22 mouse cellular contexts compared by ENCODE assay signal in the genomic region with DNA sequence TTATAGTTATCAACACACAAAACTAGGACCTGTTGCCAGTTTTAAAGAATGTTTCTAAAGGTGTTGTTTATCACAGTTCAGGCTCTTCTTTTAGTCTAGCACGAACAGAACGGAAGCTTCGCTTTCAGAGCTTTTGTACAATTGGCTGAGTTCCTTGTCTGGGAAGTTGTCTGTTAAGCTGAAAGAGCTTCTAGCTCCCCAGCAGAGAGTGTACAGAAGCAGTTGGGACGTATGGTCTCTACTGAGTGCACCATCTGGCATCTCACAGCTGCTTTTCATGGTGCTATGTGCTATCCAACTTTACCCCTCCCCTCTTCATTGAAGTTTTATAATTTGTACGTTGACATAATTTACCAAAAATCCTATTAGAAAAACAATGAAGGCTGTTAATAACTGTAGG.
DNase-seq lines count a peak whose midpoint lies in the region; ATAC-seq lines count a peak whose summit lies in the region.
"Had no signal": no experiment of that assay in that cellular context is flagged by ENCODE, and none has a peak within 500 bp of the region (broad histone marks: within the 10 kb centered on the region; RNA-seq: fewer than 3 reads in every experiment).

No protein-coding gene starts in this region.

- no peaks in the 10 kb centered on the region for H3K27me3 ChIP-seq in forebrain, embryonic 13.5 days
- no peaks in the 10 kb centered on the region for H3K27me3 ChIP-seq in forebrain, embryonic 12.5 days
- H3K27me3 ChIP-seq: heart, embryonic 12.5 days; hindbrain, embryonic 13.5 days; megakaryocyte, embryonic 14.5 days; midbrain, embryonic 15.5 days had no signal

- ATAC-seq in forebrain, embryonic 13.5 days: peak; percentile 76; the same call in 1 of the 2 replicates
- ATAC-seq in forebrain, embryonic 12.5 days (ENCODE audit: low FRiP score): no peak
- ATAC-seq: midbrain, embryonic 15.5 days had no signal

- no peaks in the 10 kb centered on the region for H3K36me3 ChIP-seq in forebrain, embryonic 13.5 days (ENCODE audit: poor library complexity, severe bottlenecking)
- no peaks in the 10 kb centered on the region for H3K36me3 ChIP-seq in forebrain, embryonic 12.5 days (replicated peaks)
- H3K36me3 ChIP-seq: heart, embryonic 12.5 days; hindbrain, embryonic 13.5 days; midbrain, embryonic 15.5 days had no signal

- DNase-seq in left cerebral cortex, postnatal 25 days (ENCODE audit: low spot score in 2 of 2): peak; percentile 2 to 3
- DNase-seq in left cerebral cortex, adult 11 months (ENCODE audit: low spot score): no peak
- peak; percentile 29 to 44 for DNase-seq in layer of hippocampus, adult 8-10 months (ENCODE audit: low spot score in 2 of 2)
- no peak for DNase-seq in spleen, postnatal 36 days (ENCODE audit: low spot score in 2 of 2)
- DNase-seq in heart, adult 18-20 months: no peak
- no peak for DNase-seq in adrenal gland, postnatal 14 days
- DNase-seq: adrenal gland, adult 2 months; cerebellum, adult 11 months; cerebellum, postnatal 14 days; gastrocnemius, adult 2 months; heart, postnatal 14 days; kidney, adult 18-20 months; lung, adult 18-20 months; lung, postnatal 14 days had no signal

- H3K9ac ChIP-seq in forebrain, embryonic 13.5 days: no peak overlapping the region
- H3K9ac ChIP-seq in forebrain, embryonic 12.5 days: no peak overlapping the region
- H3K9ac ChIP-seq: heart, embryonic 12.5 days; hindbrain, embryonic 13.5 days; midbrain, embryonic 15.5 days had no signal

- H3K4me1 ChIP-seq in forebrain, embryonic 13.5 days: no peaks in the 10 kb centered on the region
- no peaks in the 10 kb centered on the region for H3K4me1 ChIP-seq in forebrain, embryonic 12.5 days
- H3K4me1 ChIP-seq: heart, embryonic 12.5 days; hindbrain, embryonic 13.5 days; megakaryocyte, embryonic 14.5 days; midbrain, embryonic 15.5 days had no signal

- H3K4me3 ChIP-seq in forebrain, embryonic 13.5 days: no peak overlapping the region
- H3K4me3 ChIP-seq in forebrain, embryonic 12.5 days (replicated peaks): no peak overlapping the region
- H3K4me3 ChIP-seq: gastrocnemius, adult 2 months; heart, embryonic 12.5 days; hindbrain, embryonic 13.5 days; megakaryocyte, embryonic 14.5 days; midbrain, embryonic 15.5 days had no signal

- 76% methylated on average over 5 of the region's 5 CpGs for WGBS in forebrain, embryonic 13.5 days
- 78% methylated on average over 5 of the region's 5 CpGs for WGBS in forebrain, embryonic 12.5 days

- no peaks in the 10 kb centered on the region for H3K9me3 ChIP-seq in forebrain, embryonic 13.5 days (replicated peaks)
- H3K9me3 ChIP-seq in forebrain, embryonic 12.5 days: no peaks in the 10 kb centered on the region
- H3K9me3 ChIP-seq: heart, embryonic 12.5 days; hindbrain, embryonic 13.5 days; megakaryocyte, embryonic 14.5 days; midbrain, embryonic 15.5 days had no signal

- no peak overlapping the region for H3K27ac ChIP-seq in forebrain, embryonic 13.5 days
- no peak overlapping the region for H3K27ac ChIP-seq in forebrain, embryonic 12.5 days
- H3K27ac ChIP-seq: gastrocnemius, adult 2 months; hindbrain, embryonic 13.5 days; kidney, postnatal 0 days; midbrain, embryonic 15.5 days had no signal

- intact Hi-C loops in left cerebral cortex, postnatal 25 days (cut with DNase I): no loop called here

- no peak overlapping the region for H3K4me2 ChIP-seq in forebrain, embryonic 13.5 days
- H3K4me2 ChIP-seq in forebrain, embryonic 12.5 days: no peak overlapping the region
- H3K4me2 ChIP-seq: heart, embryonic 12.5 days; hindbrain, embryonic 13.5 days; liver, embryonic 11.5 days; midbrain, embryonic 15.5 days had no signal

Comparison
In these comparisons a context has a peak if more than half of its experiments do, and no peak if none do; other contexts are left out.
1. DNase-seq: peak in left cerebral cortex, postnatal 25 days (2 of 2) and layer of hippocampus, adult 8-10 months (2 of 2); none in left cerebral cortex, adult 11 months (single experiment), spleen, postnatal 36 days (0 of 2), heart, adult 18-20 months (0 of 2) and adrenal gland, postnatal 14 days (single experiment).